Mouse (Mus musculus): ENCODE data around the gene Ampd3. TPM values are rescaled to one million over a fixed set of nuclear protein-coding genes. Genes with fewer than 3 reads are reported as not detected.

The Ampd3 gene
- polyA plus RNA-seq, 1 experiment from 2014 or later: 1.4 TPM

GRCm38 (mm10) chr7:110797722-110798409 is 29.9 kb downstream of the Ampd3 start:
- 73% methylated on average over 11 of the region's 11 CpGs for WGBS
- H3K4me3 ChIP-seq (replicated peaks): no peak overlapping the region
- no peak overlapping the region for H3K27ac ChIP-seq
- no peaks in the 10 kb centered on the region for H3K27me3 ChIP-seq
- ATAC-seq (ENCODE audit: insufficient number of reproducible peaks, insufficient read depth, low FRiP score, low TSS enrichment, low read depth): no peak
- peaks cover 5% of the 10 kb centered on the region; the same call in 1 of the 2 replicates for H3K4me1 ChIP-seq (replicated peaks)
- no peak overlapping the region for H3K4me2 ChIP-seq
- H3K36me3 ChIP-seq: no peaks in the 10 kb centered on the region
- no peak overlapping the region for H3K9ac ChIP-seq (replicated peaks)
- H3K9me3 ChIP-seq: no peaks in the 10 kb centered on the region

GRCm38 (mm10) chr7:110801028-110801427 is 33.0 kb downstream of the Ampd3 start:
- Histone ChIP-seq H3K27me3 (no peaks in the 10 kb centered on the region), H3K4me3 (replicated peaks) (no peak overlapping the region), H3K4me1 (replicated peaks) (peaks cover 4% of the 10 kb centered on the region; the same call in 1 of the 2 replicates), H3K36me3 (no peaks in the 10 kb centered on the region), H3K4me2 (no peak overlapping the region), H3K27ac (no peak overlapping the region), H3K9me3 (no peaks in the 10 kb centered on the region), H3K9ac (replicated peaks) (no peak overlapping the region)
- no peak for ATAC-seq (ENCODE audit: insufficient number of reproducible peaks, insufficient read depth, low FRiP score, low TSS enrichment, low read depth)
- WGBS: 2% methylated on average over 4 of the region's 4 CpGs

- no peak overlapping the region for H3K9ac ChIP-seq (replicated peaks)
- no peak for ATAC-seq (ENCODE audit: insufficient number of reproducible peaks, insufficient read depth, low FRiP score, low TSS enrichment, low read depth)
These were observed 35.1 kb downstream of the Ampd3 start for GRCm38 (mm10) chr7:110803131-110803530.

GRCm38 (mm10) chr7:110804266-110804665 is 36.3 kb downstream of the Ampd3 start:
- no peak overlapping the region for H3K4me3 ChIP-seq (replicated peaks)
- no peaks in the 10 kb centered on the region for H3K36me3 ChIP-seq
- H3K9ac ChIP-seq (replicated peaks): 0 out of 2 replicates have a peak overlapping the region, but pooled peaks have one; percentile 9
- WGBS: 85% methylated on average over 3 of the region's 3 CpGs
- H3K27ac ChIP-seq: no peak overlapping the region
- H3K4me1 ChIP-seq (replicated peaks): peaks cover 6% of the 10 kb centered on the region; the same call in 1 of the 2 replicates
- H3K4me2 ChIP-seq: no peak overlapping the region
- H3K27me3 ChIP-seq: no peaks in the 10 kb centered on the region
- ATAC-seq (ENCODE audit: insufficient number of reproducible peaks, insufficient read depth, low FRiP score, low TSS enrichment, low read depth): no peak
- no peaks in the 10 kb centered on the region for H3K9me3 ChIP-seq

More at GRCm38 (mm10) chr7:110803131-110803530, 35.1 kb downstream of the Ampd3 start:
- H3K9me3 ChIP-seq: no peaks in the 10 kb centered on the region
- no peak overlapping the region for H3K27ac ChIP-seq
- WGBS: 94% methylated on average over 10 of the region's 10 CpGs
- no peak overlapping the region for H3K4me3 ChIP-seq (replicated peaks)
- no peak overlapping the region for H3K4me2 ChIP-seq
- H3K36me3 ChIP-seq: no peaks in the 10 kb centered on the region
- no peaks in the 10 kb centered on the region for H3K27me3 ChIP-seq
- no peaks in the 10 kb centered on the region for H3K4me1 ChIP-seq (replicated peaks)

- WGBS: 93% methylated on average over 13 of the region's 13 CpGs
- no peak overlapping the region for H3K27ac ChIP-seq
- ATAC-seq (ENCODE audit: insufficient number of reproducible peaks, insufficient read depth, low FRiP score, low TSS enrichment, low read depth): no peak
These were observed 39.5 kb downstream of the Ampd3 start for GRCm38 (mm10) chr7:110807460-110808030.

GRCm38 (mm10) chr7:110808962-110809361 is 41.0 kb downstream of the Ampd3 start:
- peaks cover 12% of the 10 kb centered on the region; the same call in 1 of the 2 replicates for H3K4me1 ChIP-seq (replicated peaks)
- 0 out of 2 replicates have a peak overlapping the region, but pooled peaks have one; percentile 25 for H3K27ac ChIP-seq
- no peak for ATAC-seq (ENCODE audit: insufficient number of reproducible peaks, insufficient read depth, low FRiP score, low TSS enrichment, low read depth)
- no peaks in the 10 kb centered on the region for H3K9me3 ChIP-seq
- H3K4me3 ChIP-seq (replicated peaks): no peak overlapping the region
- no peak overlapping the region for H3K9ac ChIP-seq (replicated peaks)
- 16% methylated on average over 3 of the region's 3 CpGs for WGBS
- H3K27me3 ChIP-seq: no peaks in the 10 kb centered on the region
- H3K36me3 ChIP-seq: 0 out of 2 replicates have a peak, but pooled peaks cover 9% of the 10 kb centered on the region
- H3K4me2 ChIP-seq: no peak overlapping the region

More at GRCm38 (mm10) chr7:110807460-110808030, 39.5 kb downstream of the Ampd3 start:
- H3K36me3 ChIP-seq: 0 out of 2 replicates have a peak, but pooled peaks cover 3% of the 10 kb centered on the region
- H3K9me3 ChIP-seq: no peaks in the 10 kb centered on the region
- H3K27me3 ChIP-seq: no peaks in the 10 kb centered on the region
- H3K4me2 ChIP-seq: no peak overlapping the region
- no peak overlapping the region for H3K4me3 ChIP-seq (replicated peaks)
- H3K9ac ChIP-seq (replicated peaks): no peak overlapping the region
- peaks cover 12% of the 10 kb centered on the region; the same call in 1 of the 2 replicates for H3K4me1 ChIP-seq (replicated peaks)

GRCm38 (mm10) chr7:110809585-110810557 is 41.9 kb downstream of the Ampd3 start:
- H3K36me3 ChIP-seq: 0 out of 2 replicates have a peak, but pooled peaks cover 9% of the 10 kb centered on the region
- H3K27me3 ChIP-seq: no peaks in the 10 kb centered on the region
- H3K4me2 ChIP-seq: no peak overlapping the region
- H3K4me3 ChIP-seq (replicated peaks): no peak overlapping the region
- H3K27ac ChIP-seq: peak overlapping the region; percentile 25; the same call in 1 of the 2 replicates
- no peak for ATAC-seq (ENCODE audit: insufficient number of reproducible peaks, insufficient read depth, low FRiP score, low TSS enrichment, low read depth)
- H3K9me3 ChIP-seq: no peaks in the 10 kb centered on the region
- H3K9ac ChIP-seq (replicated peaks): 0 out of 2 replicates have a peak overlapping the region, but pooled peaks have one; percentile 12
- WGBS: 85% methylated on average over 18 of the region's 18 CpGs
- H3K4me1 ChIP-seq (replicated peaks): peaks cover 12% of the 10 kb centered on the region; the same call in 1 of the 2 replicates

- Histone ChIP-seq H3K4me2 (no peak overlapping the region), H3K4me3 (replicated peaks) (no peak overlapping the region), H3K9ac (replicated peaks) (no peak overlapping the region), H3K4me1 (replicated peaks) (peaks cover 12% of the 10 kb centered on the region; the same call in 1 of the 2 replicates), H3K9me3 (no peaks in the 10 kb centered on the region), H3K27me3 (no peaks in the 10 kb centered on the region), H3K27ac (no peak overlapping the region), H3K36me3 (0 out of 2 replicates have a peak, but pooled peaks cover 9% of the 10 kb centered on the region)
- ATAC-seq (ENCODE audit: insufficient number of reproducible peaks, insufficient read depth, low FRiP score, low TSS enrichment, low read depth): no peak
- WGBS: 76% methylated on average over 8 of the region's 8 CpGs
These were observed 43.0 kb downstream of the Ampd3 start for GRCm38 (mm10) chr7:110810995-110811394.

- no peak overlapping the region for H3K4me2 ChIP-seq
- no peak overlapping the region for H3K9ac ChIP-seq (replicated peaks)
- H3K27me3 ChIP-seq: no peaks in the 10 kb centered on the region
- H3K4me3 ChIP-seq (replicated peaks): no peak overlapping the region
- H3K4me1 ChIP-seq (replicated peaks): peaks cover 12% of the 10 kb centered on the region; the same call in 1 of the 2 replicates
- H3K27ac ChIP-seq: no peak overlapping the region
- no peaks in the 10 kb centered on the region for H3K9me3 ChIP-seq
- ATAC-seq (ENCODE audit: insufficient number of reproducible peaks, insufficient read depth, low FRiP score, low TSS enrichment, low read depth): no peak
- 0 out of 2 replicates have a peak, but pooled peaks cover 9% of the 10 kb centered on the region for H3K36me3 ChIP-seq
- 85% methylated on average over 5 of the region's 5 CpGs for WGBS
These were observed 43.5 kb downstream of the Ampd3 start for GRCm38 (mm10) chr7:110811529-110811928.

GRCm38 (mm10) chr7:110813983-110814382 is 46.0 kb downstream of the Ampd3 start:
- Histone ChIP-seq H3K4me1 (replicated peaks) (peaks cover 8% of the 10 kb centered on the region; the same call in 1 of the 2 replicates), H3K4me3 (replicated peaks) (no peak overlapping the region), H3K27me3 (no peaks in the 10 kb centered on the region), H3K27ac (no peak overlapping the region), H3K9ac (replicated peaks) (no peak overlapping the region), H3K4me2 (no peak overlapping the region), H3K36me3 (0 out of 2 replicates have a peak, but pooled peaks cover 9% of the 10 kb centered on the region), H3K9me3 (no peaks in the 10 kb centered on the region)
- ATAC-seq (ENCODE audit: insufficient number of reproducible peaks, insufficient read depth, low FRiP score, low TSS enrichment, low read depth): no peak
- WGBS: 83% methylated on average over 1 of the region's 1 CpGs
